Mouse (Mus musculus): ENCODE measurements around the gene Olfr1364.

The Olfr1364 gene

GRCm38 (mm10) chr13:21581659-21582058 lies at the start of gene Olfr1364:
TSS of gene Olfr1364 (minus strand) at chr13:21581759.
- in situ Hi-C loops (cut with MboI; ENCODE audit: unreplicated experiment in 2 of 2), result no loop called here

GRCm38 (mm10) chr13:21613922-21614321 lies 32.4 kb upstream of the Olfr1364 start, which contains the start of gene Olfr1362:
TSS of gene Olfr1362 (minus strand) at chr13:21614022.
- in situ Hi-C loops (cut with MboI; ENCODE audit: unreplicated experiment in 2 of 2), result no loop called here

- in situ Hi-C loops (cut with MboI; ENCODE audit: unreplicated experiment in 2 of 2), result no loop called here
These were observed 10.1 kb upstream of the Olfr1364 start for GRCm38 (mm10) chr13:21591618-21592017.

- in situ Hi-C loops (cut with MboI; ENCODE audit: unreplicated experiment in 2 of 2), result no loop called here
These were observed 21.8 kb downstream of the Olfr1364 start, which contains the start of gene Olfr1535 for GRCm38 (mm10) chr13:21559793-21560192. TSS of gene Olfr1535 (minus strand) at chr13:21559893.

- in situ Hi-C loops (cut with MboI; ENCODE audit: unreplicated experiment in 2 of 2), result no loop called here
These were observed 31.0 kb downstream of the Olfr1364 start for GRCm38 (mm10) chr13:21550416-21551110.

GRCm38 (mm10) chr13:21549487-21549886 lies 32.1 kb downstream of the Olfr1364 start:
- in situ Hi-C loops (cut with MboI; ENCODE audit: unreplicated experiment in 2 of 2), result no loop called here

GRCm38 (mm10) chr13:21542708-21543107 lies 38.9 kb downstream of the Olfr1364 start, which contains the start of gene Olfr1366:
TSS of gene Olfr1366 (minus strand) at chr13:21542808.
- in situ Hi-C loops (cut with MboI; ENCODE audit: unreplicated experiment in 2 of 2), result no loop called here

GRCm38 (mm10) chr13:21530781-21531201 lies 50.8 kb downstream of the Olfr1364 start, which contains the start of gene Zkscan8:
TSS of gene Zkscan8 (minus strand) at chr13:21531120.
- in situ Hi-C loops (cut with MboI; ENCODE audit: unreplicated experiment in 2 of 2), result loop anchor here in 1 of 2 experiments (5.0 kb wide), 1 partner anchor 128 kb away; the partner anchor contains the start of gene Zkscan3

- in situ Hi-C loops (cut with MboI; ENCODE audit: unreplicated experiment in 2 of 2), result loop anchor here in 1 of 2 experiments (5.0 kb wide), 1 partner anchor 128 kb away; the partner anchor contains the start of gene Zkscan3
These were observed 51.4 kb downstream of the Olfr1364 start for GRCm38 (mm10) chr13:21530136-21530535.

Data from v-Abl transformed pro-B cells (cell line).